Mouse (Mus musculus) neural tube, embryonic 14.5 days (tissue): ENCODE data around the gene Yif1a. TPM values are rescaled to one million over a fixed set of nuclear protein-coding genes. Genes with fewer than 3 reads are reported as not detected.

Source experiments
- ATAC-seq: fragments of 200-750 bp; cut with Nextera tagmentation; 2 replicates; pipeline ENCODE4 v1.8.0; 2017; ENCODE audit warnings: low read depth, mild to moderate bottlenecking, moderate TSS enrichment, moderate library complexity
- H3K27ac ChIP-seq: fragments of 300-500 bp; sonication (generic); 2 replicates; pipeline ENCODE4 v1.5.1; 2014; ENCODE audit warnings: low read depth, mild to moderate bottlenecking, control low read depth, low read length, moderate library complexity, mixed read lengths
- H3K27me3 ChIP-seq: fragments of 300-500 bp; sonication (generic); 2 replicates; pipeline ENCODE4 v1.6.1; 2014; ENCODE audit warnings: low read length; ENCODE audit not compliant: control insufficient read depth, insufficient read depth
- H3K36me3 ChIP-seq: fragments of 300-500 bp; sonication (generic); 2 replicates; pipeline ENCODE4 v1.6.1; 2014; ENCODE audit warnings: low read length, mixed read lengths; ENCODE audit not compliant: control insufficient read depth, insufficient read depth
- H3K4me1 ChIP-seq: fragments of 300-500 bp; sonication (generic); 2 replicates; pipeline ENCODE4 v1.6.1; 2014; ENCODE audit warnings: low read length; ENCODE audit not compliant: control insufficient read depth, insufficient read depth
- H3K4me2 ChIP-seq: fragments of 300-500 bp; sonication (generic); 2 replicates; pipeline ENCODE4 v1.6.1; 2014; ENCODE audit warnings: mild to moderate bottlenecking, low read depth, low read length, control low read depth
- H3K4me3 ChIP-seq: fragments of 300-500 bp; sonication (generic); 2 replicates; pipeline ENCODE4 v1.5.1; 2014; ENCODE audit warnings: low read depth, low read length, control low read depth, mixed read lengths
- H3K9ac ChIP-seq: fragments of 300-500 bp; sonication (generic); replicated peaks from 2 replicates; pipeline ENCODE4 v1.6.1; 2014; ENCODE audit warnings: low read depth, mild to moderate bottlenecking, control low read depth, low read length, mixed read lengths
- H3K9me3 ChIP-seq: fragments of 300-500 bp; sonication (generic); 2 replicates; pipeline ENCODE4 v1.6.1; 2016; ENCODE audit warnings: low read length; ENCODE audit not compliant: control insufficient read depth
- WGBS: fragments of 180-500 bp; shearing (Covaris S2); extraction: QIAGEN DNeasy Blood & Tissue Kit; methylation state at CpG from one replicate; pipeline ENCODE4 v1.1.7; 2014; 5-methylcytosine and 5-hydroxymethylcytosine counted together
- polyA plus RNA-seq: library from polyadenylated mRNA; unstranded; fragments of >200 nt; fragmentation: Nextera tagmentation; extraction: Ambion mirVana; gene quantifications from 2 replicates; pipeline ENCODE4 v1.2.1, GENCODE M21; 2014

The Yif1a gene
- 62.2 and 63.5 TPM in 2 replicates for polyA plus RNA-seq

DNA sequence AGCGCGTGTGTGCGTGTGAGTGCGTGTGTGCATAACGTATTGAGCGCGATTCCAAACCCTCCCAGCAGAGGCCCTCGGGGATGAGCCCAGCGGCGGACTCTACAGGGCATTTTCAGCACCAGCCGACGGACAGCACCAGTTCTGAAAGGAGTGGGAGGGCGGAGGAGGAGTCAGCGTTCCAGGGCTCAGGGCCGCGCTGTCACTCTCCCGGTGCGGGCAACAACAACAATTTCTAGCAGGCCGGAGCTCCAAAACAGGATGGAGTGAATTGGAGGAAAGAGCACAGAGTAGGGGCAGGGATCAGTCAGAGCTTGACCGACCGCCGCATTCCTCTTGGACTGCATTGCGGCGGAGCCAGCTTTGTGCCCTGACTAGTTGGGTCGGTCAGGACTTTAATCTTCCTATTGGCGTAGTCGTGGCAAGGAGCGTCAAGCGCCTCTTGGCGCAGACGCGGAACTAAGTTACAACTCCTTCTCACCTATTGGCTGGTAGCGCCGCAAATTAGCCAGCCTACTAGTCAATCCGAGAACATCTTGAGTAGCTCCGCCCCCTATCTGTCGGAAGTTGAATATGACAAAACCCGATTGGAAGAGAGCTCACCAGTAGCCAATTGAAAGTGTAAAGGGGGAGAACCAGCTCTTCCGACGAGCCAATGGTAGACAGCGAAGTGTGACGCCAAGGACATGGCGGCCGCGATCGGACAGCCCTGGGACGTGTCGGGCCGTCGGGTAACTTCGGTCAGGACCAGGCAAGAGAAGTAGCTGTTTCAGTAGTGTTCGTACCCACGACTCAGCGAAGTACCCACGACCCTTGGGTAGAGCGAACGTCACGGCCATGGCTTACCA is at the start of gene Yif1a:
TSS of gene Yif1a (plus strand) at position 655 of the 845 bp plus-strand sequence.
- H3K4me1 ChIP-seq = peaks cover 11% of the 10 kb centered on the region
- H3K36me3 ChIP-seq = peaks cover 30% of the 10 kb centered on the region
- peak within 1 kb of the TSS; percentile 61 for H3K4me2 ChIP-seq
- H3K9me3 ChIP-seq = no peaks in the 10 kb centered on the region
- ATAC-seq = peak; percentile 93
- H3K27ac ChIP-seq = peak within 1 kb of the TSS; percentile 76
- H3K9ac ChIP-seq = peak within 1 kb of the TSS; percentile 55
- H3K27me3 ChIP-seq = peaks cover 19% of the 10 kb centered on the region
- WGBS = under 1% methylated on average over 58 of the region's 58 CpGs
- peak within 1 kb of the TSS; percentile 62 for H3K4me3 ChIP-seq

GRCm38 (mm10) chr19:5038709-5039156 is 49.6 kb upstream of the Yif1a start, which contains the start of the genes B4gat1 and AC124502.3:
TSS of gene B4gat1 (plus strand) at chr19:5038826.
TSS of gene AC124502.3 (plus strand) at chr19:5038891.
- Histone ChIP-seq H3K9me3 (no peaks in the 10 kb centered on the region), H3K27me3 (no peaks in the 10 kb centered on the region), H3K4me2 (peak within 1 kb of the TSS; percentile 98), H3K4me3 (peak within 1 kb of the TSS; percentile 86), H3K4me1 (peaks cover 24% of the 10 kb centered on the region), H3K27ac (peak within 1 kb of the TSS; percentile 87), H3K36me3 (peaks cover 7% of the 10 kb centered on the region; the same call in 1 of the 2 replicates), H3K9ac (peak within 1 kb of the TSS; percentile 89)
- peak; percentile 94 for ATAC-seq
- under 1% methylated on average over 41 of the region's 44 CpGs for whole genome bisulfite sequencing

- Histone ChIP-seq H3K4me2 (peak overlapping the region; percentile 98), H3K4me1 (peaks cover 24% of the 10 kb centered on the region), H3K36me3 (peaks cover 7% of the 10 kb centered on the region; the same call in 1 of the 2 replicates), H3K27ac (peak overlapping the region; percentile 87), H3K9ac (peak overlapping the region; percentile 89), H3K4me3 (peak overlapping the region; percentile 86), H3K27me3 (no peaks in the 10 kb centered on the region), H3K9me3 (no peaks in the 10 kb centered on the region)
- peak; percentile 15; the same call in 1 of the 2 replicates for ATAC-seq
- 12% methylated on average over 41 of the region's 41 CpGs for WGBS
Measured at GRCm38 (mm10) chr19:5039301-5040114, 48.8 kb upstream of the Yif1a start.

DNA sequence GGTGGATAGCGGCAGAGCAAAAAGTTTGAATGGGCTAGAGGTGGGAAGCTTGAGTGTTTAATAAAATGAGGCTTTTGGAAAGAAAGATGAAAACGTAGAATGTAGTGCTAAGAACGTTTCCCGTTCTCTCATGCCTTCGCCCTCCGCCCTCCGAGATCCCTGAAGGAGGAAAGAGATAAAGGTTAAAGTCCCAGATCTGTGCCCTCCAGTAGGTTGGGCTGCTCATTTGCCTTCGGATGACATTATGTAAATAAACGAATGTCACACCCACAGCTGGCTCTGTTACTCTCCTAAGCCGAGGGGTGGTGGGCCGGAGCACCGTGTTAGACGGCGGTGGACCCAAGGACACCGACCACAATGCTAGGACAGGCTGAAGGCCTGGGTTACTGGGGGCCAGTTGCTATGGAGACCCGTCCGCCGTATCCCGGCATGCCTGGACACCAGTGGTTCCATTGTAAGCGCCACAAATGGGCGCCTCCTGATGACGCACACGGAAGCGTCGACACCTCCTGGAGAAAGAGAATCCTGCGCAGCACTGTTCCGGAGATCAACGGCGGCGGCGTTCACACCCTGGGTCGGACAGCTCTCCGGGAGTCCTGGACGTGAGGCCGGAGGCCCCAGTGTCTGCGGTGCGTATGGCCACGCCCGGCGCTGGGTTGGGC is 47.3 kb upstream of the Yif1a start, which contains the start of gene Brms1:
TSS of gene Brms1 (plus strand) at position 493 of the 662 bp plus-strand sequence.
- ATAC-seq = peak; percentile 73
- H3K4me1 ChIP-seq = peaks cover 24% of the 10 kb centered on the region
- peaks cover 8% of the 10 kb centered on the region for H3K36me3 ChIP-seq
- no peaks in the 10 kb centered on the region for H3K9me3 ChIP-seq
- H3K9ac ChIP-seq = peak within 1 kb of the TSS; percentile 80
- H3K4me2 ChIP-seq = peak within 1 kb of the TSS; percentile 98
- no peaks in the 10 kb centered on the region for H3K27me3 ChIP-seq
- H3K4me3 ChIP-seq = peak within 1 kb of the TSS; percentile 86
- H3K27ac ChIP-seq = peak within 1 kb of the TSS; percentile 80
- 9% methylated on average over 40 of the region's 40 CpGs for WGBS

DNA sequence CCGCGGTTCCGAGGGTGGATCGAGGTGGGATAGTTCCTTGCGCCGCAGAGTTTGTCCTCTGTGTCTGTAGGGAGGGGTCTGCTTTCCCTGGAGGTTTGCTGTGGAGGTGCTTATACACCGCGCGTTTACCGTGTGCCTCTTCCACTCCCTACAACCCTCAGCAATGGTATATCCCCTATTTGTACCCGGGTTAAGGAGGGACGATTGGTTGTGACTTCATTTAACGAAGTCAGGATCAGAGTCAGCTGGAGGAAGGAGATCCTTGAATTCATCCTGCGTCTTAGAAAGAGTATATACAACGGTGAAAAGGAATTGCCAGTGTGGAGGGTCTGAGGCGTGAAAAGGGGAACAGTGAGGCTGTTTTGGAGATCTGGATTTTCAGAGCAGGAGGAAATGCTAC is 46.8 kb upstream of the Yif1a start:
- H3K4me3 ChIP-seq = peak overlapping the region; percentile 86
- H3K9ac ChIP-seq = peak overlapping the region; percentile 80
- no peaks in the 10 kb centered on the region for H3K9me3 ChIP-seq
- H3K27ac ChIP-seq = peak overlapping the region; percentile 80
- H3K4me2 ChIP-seq = peak overlapping the region; percentile 98
- peak; percentile 4; the same call in 1 of the 2 replicates for ATAC-seq
- no peaks in the 10 kb centered on the region for H3K27me3 ChIP-seq
- peaks cover 24% of the 10 kb centered on the region for H3K4me1 ChIP-seq
- WGBS = 3% methylated on average over 16 of the region's 16 CpGs
- peaks cover 14% of the 10 kb centered on the region for H3K36me3 ChIP-seq

DNA sequence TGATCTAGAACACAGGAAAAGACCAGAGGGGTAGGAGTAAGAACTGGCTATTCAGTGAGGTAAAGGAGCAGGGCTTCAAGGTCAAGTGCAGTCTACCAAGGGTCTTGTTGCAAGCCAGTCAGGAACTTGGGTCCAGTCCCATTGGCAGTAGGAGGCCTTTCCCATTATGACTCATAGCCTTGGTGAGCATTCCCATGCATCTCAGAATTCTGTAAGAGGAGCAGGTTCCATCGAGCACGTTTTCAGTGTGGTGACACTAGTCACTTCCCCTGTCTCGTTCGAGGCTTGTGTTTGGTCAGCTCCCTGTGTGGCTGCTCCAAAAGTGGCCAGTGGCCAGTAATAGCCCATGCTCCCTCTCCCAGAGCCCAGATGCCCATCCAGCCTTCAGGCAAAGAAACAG is 42.8 kb upstream of the Yif1a start:
- Histone ChIP-seq H3K9ac (no peak overlapping the region), H3K27ac (no peak overlapping the region), H3K4me2 (no peak overlapping the region), H3K4me3 (no peak overlapping the region), H3K9me3 (no peaks in the 10 kb centered on the region), H3K4me1 (peaks cover 12% of the 10 kb centered on the region), H3K36me3 (peaks cover 35% of the 10 kb centered on the region), H3K27me3 (0 out of 2 replicates have a peak, but pooled peaks cover 3% of the 10 kb centered on the region)
- 78% methylated on average over 4 of the region's 4 CpGs for WGBS
- no peak for ATAC-seq

- Histone ChIP-seq H3K9me3 (no peaks in the 10 kb centered on the region), H3K27me3 (peaks cover 28% of the 10 kb centered on the region), H3K27ac (no peak overlapping the region), H3K4me1 (no peaks in the 10 kb centered on the region), H3K4me3 (no peak overlapping the region), H3K4me2 (no peak overlapping the region), H3K9ac (no peak overlapping the region), H3K36me3 (peaks cover 27% of the 10 kb centered on the region)
- ATAC-seq = no peak
- WGBS = 88% methylated on average over 14 of the region's 14 CpGs
Measured at GRCm38 (mm10) chr19:5048138-5049056, 39.9 kb upstream of the Yif1a start.
